Mouse (Mus musculus) lung, postnatal 36 days (tissue): ENCODE data around the gene Coro7.
A peak's percentile ranks its signal among the peaks of the same experiment; 100 is the strongest.
"Not testable (repeated sequence)": the region's sequence is repeated elsewhere in the genome, so short reads cannot be mapped to it uniquely, and the experiment has no call there.

Experiments used
- DNase-seq: peaks from one replicate; pipeline ENCODE4 v3.0.0; 2022; ENCODE audit warnings: mixed read lengths

The Coro7 gene

DNA sequence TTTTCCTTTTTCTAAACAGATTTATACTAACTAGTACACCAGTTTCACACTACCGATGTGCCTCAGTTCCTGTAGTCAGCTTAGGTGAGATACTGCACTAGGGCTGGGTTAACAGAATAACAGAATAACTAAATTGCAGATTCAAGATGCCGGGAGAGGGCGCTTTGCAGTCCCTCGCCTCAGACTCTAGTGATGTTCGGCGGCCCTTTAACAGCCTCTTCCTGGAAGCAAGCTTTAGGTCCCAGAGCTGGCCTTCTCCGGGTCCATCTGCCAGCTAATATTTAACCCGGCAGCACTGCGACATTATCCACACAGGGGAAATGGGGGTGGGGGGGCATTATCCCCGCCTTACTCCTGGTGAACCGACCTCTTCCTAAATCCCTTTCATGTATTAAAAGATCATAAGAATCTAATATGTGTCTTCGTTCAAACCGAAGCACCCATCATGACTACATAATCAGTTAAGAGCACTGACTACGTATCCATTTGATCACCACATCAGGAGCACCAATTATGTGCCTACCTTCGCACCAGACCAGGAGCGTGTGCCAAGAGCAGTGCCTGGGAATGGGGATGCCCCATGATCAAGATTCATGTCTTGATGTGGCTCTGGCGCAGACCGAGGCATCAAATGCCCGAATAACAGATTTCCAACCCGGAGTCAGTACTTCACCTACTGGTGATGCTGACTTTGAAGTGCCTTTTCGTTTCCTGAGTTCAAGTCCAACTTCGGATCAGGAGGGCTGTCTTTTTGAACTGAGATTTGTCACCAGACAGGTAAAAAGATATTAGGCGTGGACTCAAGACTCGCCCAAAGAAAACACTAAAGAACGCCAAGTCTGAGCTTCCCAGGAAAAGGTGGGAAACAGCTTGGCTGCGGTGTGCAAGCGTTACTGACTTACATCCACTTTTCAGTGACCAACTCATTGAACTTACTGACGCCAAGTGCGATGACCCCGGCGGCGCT is 86.4 kb downstream of the Coro7 start:
- peak; percentile 84 for DNase-seq

GRCm38 (mm10) chr16:4590236-4590635 is 89.3 kb downstream of the Coro7 start:
- no peak for DNase-seq

DNA sequence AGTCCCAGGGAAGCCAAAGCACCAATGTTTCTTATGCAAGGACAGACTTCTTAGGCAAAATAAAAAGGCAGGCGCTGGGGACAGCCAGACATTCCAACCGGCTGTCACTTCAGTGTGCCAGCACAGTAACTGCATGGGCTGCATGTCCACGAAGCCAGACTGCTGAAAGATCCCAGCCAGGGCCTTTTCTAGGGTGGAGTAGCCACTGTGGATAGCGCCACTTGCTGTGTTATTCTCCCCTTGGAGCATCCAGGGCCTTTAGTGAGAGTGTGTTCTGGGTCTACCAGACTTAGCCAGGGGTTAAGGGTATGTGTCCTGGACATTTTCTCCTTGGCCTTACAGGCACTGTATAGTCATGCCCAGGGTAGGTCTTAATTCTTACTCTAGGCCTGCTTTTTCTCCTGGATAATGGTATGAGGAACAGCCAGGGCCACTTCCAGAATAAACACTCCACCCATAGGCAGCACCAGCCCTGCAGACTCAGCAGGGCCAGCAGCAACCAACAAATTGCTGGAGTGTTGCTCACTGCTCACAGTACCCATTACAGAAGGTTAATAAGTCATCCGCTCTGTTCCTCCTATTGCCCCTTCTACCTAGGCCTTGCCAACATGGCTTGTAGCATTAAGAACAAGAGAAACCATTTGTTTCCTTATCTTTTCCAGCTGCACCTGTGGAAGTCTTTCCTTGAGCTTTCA is 91.9 kb downstream of the Coro7 start:
- DNase-seq, result peak; percentile 45

- peak; percentile 99 for DNase-seq
Measured at GRCm38 (mm10) chr16:4586531-4587123, 93.0 kb downstream of the Coro7 start.

- no peak for DNase-seq
Measured at GRCm38 (mm10) chr16:4585642-4586530, 93.7 kb downstream of the Coro7 start.

DNA sequence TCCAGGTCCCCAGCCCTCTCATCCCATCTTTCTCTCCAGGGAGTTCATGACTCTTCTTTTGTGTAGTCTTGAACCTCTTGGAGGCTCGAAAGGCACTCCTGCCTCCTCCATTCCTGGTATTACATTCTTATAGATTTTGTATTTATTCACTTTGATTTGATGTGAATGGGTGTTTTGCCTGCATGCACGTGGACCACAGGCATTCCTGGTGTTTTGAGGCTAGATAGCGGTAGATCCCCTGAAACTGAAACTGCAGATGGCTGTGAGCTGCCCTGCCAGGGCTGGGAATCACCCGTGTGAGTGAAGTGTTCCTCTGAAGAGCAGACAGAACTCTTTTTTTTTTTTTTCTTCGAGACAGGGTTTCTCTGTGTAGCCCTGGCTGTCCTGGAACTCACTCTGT is 95.1 kb downstream of the Coro7 start:
- no peak for DNase-seq

DNA sequence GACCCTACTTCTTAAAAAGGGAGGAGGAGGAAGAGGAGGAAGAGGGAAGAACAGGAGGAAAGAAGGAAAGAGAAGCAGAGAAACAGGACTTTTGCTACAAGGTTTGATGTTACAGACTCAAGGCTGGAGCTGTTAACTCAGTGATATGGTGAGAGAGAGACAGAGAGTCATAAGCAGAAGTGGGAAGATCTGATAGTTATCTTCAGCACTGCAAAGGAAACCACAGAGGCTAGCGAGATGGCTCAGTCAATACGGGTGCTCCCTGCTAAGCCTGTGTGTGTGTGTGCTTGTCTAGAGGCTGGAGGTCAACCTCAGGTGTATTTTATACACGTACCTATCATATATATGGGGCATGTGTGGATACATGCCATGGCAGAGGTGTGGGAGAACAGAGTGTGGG is 95.8 kb downstream of the Coro7 start:
- no peak for DNase-seq

DNA sequence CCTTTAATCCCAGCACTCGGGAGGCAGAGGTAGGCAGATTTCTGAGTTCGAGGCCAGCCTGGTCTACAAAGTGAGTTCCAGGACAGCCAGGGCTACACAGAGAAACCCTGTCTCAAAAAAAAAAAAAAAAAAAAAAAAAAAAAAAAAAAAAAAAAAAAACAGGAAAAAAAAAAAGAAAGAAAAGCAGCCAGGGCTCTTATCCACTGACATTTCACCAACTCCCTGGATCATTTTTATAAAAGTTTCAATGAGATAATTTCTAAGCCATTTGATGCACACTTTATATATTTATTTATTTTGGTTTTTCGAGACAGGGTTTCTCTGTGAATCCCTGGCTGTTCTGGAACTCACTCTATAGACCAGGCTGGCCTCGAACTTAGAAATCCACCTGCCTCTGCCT is 98.4 kb downstream of the Coro7 start:
- not testable (repeated sequence) for DNase-seq

DNA sequence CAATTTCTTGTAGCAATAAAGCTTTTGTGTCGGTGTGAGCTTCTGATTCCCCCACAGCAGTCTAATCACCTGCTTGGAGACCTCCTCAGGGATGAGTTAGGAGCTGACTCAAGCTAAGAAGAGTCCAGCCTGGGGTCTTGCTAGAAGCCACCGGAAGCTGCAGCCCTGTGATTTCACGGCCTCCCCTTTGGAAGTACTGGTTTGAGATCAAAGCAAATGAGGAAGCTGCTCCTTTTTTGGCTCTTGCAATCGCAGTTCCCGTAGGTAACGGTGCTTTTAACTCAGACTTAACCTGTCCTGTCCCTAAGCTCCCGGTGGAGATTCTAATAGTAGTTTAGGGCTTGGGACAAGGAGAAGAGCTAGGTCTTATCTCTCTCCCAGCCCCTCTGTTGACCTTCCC is 100.9 kb downstream of the Coro7 start:
- DNase-seq, result no peak

- DNase-seq, result no peak
Measured at GRCm38 (mm10) chr16:4576873-4577272, 102.7 kb downstream of the Coro7 start.
